Mouse (Mus musculus) central nervous system, embryonic 18 days (tissue): Measurements from ENCODE around the gene Agtr1b. TPM values are rescaled to one million over a fixed set of nuclear protein-coding genes. Genes with fewer than 3 reads are reported as not detected.

Source experiments
- polyA plus RNA-seq: library from polyadenylated mRNA; depleted of rRNA; stranded (reverse); fragments of >200 nt; gene quantifications from 2 replicates; pipeline ENCODE4 v1.2.3, GENCODE M21; 2012; rRNA removed

Agtr1b gene
- polyA plus RNA-seq: 0.16 and 0.24 TPM in 2 replicates

DNA sequence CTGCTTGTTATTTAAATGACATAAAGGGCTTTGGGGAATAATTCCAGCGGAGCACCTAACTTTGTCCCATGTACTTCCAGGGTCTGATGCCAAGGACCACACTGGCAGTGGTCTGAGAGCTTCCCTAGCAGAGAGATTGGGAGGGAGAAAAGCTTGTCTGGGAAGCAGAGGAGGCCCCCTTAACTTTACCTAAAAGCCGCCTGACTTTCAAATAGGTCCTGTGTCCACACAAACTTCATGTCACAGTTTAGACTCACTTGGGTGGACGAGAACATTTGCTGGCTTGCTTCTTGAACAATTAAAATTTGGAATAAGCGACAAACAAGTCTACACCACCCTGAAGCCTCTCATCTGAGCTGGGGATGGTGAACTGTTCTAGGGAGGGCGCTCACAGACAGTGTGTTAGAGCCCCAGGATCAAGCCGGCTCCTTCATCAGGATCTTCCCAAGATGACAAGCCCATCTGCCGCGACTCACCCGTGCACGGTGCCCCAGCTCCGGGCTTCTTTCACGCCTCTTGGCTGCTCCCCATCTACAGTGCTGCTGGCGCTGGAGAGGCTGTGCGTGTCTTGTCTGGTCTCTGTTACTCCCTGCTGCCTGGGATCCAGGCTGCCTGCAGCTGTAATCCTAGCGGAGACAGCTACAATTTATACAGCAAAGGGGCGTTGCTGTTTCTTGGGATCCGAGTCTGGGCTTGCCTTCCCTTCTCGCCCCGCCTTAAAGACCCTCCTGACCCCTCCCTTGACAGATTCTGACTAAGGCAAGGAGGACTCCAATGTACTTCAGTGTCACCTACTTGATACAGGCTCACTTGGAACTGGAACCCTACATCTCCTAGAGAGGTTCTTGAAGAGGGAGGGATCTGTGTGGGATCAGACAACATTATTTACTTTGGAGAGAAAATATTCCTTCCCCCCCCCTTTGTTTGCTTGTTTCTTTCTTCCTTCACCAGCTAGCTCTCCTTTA is at the start of gene Agtr1b:
Gene Agtr1b (minus strand): TSS at position 620 of the 965 bp plus-strand sequence.

DNA sequence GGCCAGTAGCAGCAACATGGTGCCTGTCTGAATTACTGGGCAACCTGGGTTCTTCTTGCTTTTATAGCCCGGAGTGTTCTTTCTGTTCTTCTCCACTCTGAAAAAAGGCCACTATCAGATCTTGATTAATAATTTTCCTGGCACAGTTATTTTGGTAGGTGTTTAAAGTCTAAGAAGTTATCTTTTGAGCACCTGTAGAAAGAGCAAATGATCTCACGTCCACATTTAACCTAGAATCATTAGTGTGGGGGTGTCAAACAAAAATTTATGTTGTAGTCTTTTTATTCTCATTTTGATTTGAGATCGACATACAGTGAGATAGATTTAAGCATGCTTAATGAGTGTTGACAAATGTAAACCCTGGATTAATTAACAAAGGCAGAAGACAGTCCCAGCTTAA is 91.3 kb downstream of the Agtr1b start, which contains the start of gene Cpb1:
Gene Cpb1 (minus strand): TSS at position 101 of the 400 bp plus-strand sequence.

Other genes starting within 250 kb of the Agtr1b start
- 40.5 and 45.1 TPM in 2 replicates for gene Gyg, start 211.9 kb downstream of the Agtr1b start, polyA plus RNA-seq
- 0.75 and 2.5 TPM in 2 replicates for gene Cpa3, start 125.0 kb downstream of the Agtr1b start, polyA plus RNA-seq
- gene Cpb1, start 91.4 kb downstream of the Agtr1b start, polyA plus RNA-seq: 0.10 and 0.16 TPM in 2 replicates